Mouse (Mus musculus) hematopoietic stem cell, adult 5-6 weeks (primary cell): ENCODE results near the gene Glis1. TPM values are rescaled to one million over a fixed set of nuclear protein-coding genes. Genes with fewer than 3 reads are reported as not detected.
"Not testable (repeated sequence)": the region's sequence is repeated elsewhere in the genome, so short reads cannot be mapped to it uniquely, and the experiment has no call there.

Experiments used
- ATAC-seq, 2 experiments: fragments of 125-278 bp in 1 of 2; replicated peaks in 1 of 2; 2 replicates each; pipeline ENCODE4 v1.8.0; 2016 to 2017; ENCODE audit warnings: inconsistent platforms in 2 of 2, mild to moderate bottlenecking in 2 of 2, moderate number of reproducible peaks in 2 of 2, low read depth in 1 of 2, moderate TSS enrichment in 1 of 2; ENCODE audit not compliant: low FRiP score in 2 of 2, poor library complexity in 2 of 2, severe bottlenecking in 2 of 2, insufficient read depth in 1 of 2, low TSS enrichment in 1 of 2
- total RNA-seq: library from RNA; stranded (forward); fragments of 172-1452, 232-1000 nt; gene quantifications from 2 replicates; pipeline ENCODE4 v1.2.3, GENCODE M21; 2017

Gene Glis1
- total RNA-seq, 1 experiment from 2014 or later = not detected

DNA sequence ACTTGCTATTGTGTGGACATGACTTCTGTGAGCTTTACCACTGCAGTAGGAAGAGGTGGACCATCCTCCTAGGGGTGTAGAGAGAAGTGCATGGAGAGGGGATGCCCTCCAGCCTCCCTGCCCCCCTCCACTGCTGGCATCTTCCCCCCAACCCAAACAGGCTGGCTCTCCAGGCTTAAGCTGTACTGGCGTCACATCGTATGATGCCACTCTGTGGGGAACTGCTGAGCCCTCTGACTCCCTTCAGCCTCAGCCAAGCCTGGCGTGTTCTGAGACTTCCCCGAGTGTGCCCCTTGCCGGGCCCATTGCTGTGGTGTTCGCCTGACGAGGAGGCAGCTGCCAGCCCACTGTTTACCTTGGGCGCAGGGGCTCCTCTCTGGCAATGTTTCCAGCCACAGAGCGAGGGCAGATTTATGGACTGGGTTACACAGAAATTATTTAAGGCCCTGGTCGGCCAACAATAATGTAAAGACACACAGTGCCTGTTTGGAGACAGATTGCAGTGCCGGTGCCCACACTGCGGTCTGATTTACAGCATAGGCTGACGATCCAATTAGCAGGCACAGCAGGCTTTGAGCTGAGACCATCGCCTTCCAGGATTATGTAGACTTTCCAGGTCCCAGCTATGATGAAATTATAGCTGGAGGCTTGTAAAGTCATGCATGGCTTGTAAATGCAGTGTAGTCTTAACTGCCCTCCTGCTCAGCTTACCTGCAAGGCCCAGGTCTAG, 156.6 kb downstream of the Glis1 start:
- ATAC-seq = no peak; a peak in 1 of 4 replicates

DNA sequence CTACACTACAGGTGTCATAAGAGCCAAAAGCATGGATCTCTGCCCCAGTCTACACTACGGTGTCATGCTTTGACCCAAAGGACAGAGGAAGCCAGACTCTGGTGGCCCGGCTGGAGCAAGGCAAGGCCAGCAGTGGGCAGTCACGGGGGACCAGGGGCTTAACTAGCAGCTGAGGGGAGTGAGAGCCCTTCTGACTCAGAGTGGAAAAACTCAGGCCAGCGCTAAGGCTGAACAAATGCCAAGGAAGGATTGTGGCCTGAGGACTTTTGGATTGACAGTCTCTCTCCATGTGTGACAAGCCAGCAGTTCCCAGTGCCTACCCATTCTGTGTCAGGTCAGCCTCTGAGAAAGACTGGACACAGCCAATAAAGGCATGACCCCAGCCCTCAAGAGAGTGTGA, 159.0 kb downstream of the Glis1 start:
- ATAC-seq = no peak

DNA sequence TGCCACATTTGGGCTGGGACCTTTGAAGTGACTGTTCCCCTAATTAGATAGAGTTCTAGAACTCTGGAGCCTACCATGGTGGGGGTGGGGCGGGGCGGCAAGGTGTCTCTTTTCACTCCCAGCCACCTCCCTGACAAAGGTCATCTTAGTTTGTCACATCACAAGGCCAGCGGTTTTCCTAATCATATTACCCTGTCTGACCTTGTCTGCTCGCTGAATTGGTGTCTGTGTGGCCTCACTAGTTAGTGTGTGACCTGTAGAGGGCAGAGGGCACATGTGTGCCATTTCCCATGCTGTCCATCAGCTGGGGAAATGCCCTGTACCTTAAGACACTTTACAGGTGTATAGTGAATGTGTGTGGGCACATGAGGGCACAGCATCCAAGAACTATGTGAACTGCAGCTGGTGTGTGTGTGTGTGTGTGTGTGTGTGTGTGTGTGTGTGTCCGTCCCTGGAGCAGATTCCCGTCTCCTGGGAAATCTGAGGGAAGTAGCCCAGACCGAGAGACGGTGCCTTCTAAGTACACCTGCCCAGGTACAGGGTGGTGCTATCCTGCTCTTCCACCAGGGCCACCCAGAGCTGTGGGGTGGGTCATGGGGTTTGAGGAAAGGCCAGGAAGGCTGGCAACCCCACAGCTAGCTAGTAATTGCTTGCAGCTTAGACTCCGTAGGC, 163.0 kb downstream of the Glis1 start:
- no peak for ATAC-seq

DNA sequence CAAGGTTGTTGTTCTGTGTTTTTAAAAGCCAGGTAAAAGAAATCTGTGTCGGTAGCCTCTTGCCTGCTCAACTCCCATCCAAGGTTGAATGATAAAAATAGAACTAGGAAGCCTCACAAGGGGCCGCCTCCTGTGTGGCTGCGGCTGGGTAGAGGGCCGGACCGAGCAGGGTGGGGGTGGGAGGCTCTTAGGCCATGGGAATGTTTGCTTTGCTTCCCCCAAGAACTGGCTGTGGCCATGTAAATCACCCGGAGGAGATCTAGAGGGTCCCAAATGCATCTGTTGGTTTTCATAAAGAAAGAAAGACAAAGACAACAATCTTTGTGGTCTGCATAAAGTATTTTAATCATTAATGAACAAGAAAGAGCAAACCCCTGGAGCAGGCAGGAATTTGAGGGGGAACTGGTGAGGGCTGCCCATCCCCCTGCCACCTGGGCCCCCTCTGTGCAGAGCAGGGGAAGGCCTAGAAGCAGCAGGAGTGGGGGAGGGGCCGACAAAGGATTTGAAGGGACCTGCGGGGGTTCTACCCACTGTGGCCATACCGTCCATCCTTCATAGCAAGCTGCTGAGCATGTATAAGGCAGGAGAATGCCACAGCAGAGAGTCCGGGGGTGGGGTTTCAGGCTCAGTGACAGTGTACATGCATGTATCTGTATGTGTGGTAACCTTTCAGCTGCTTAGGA, 163.6 kb downstream of the Glis1 start:
- no peak for ATAC-seq

DNA sequence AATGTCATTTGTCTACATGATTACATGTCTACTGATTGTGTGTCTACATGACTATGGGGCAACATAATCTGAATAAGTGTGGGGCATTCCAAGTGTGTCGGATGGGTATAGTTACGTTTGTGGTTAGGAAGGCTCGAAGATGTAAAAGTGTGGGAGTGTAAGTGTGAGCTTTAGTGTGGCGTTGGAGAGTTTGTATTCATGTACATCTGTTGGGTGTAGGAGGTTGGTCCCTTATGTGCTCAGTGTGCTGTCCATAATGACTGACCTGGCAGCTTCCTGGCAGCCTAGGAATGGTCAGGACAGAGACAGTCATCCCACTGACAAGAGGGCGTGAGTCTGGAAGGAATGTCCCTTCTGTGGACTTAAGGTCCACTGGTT, 164.2 kb downstream of the Glis1 start:
- not testable (repeated sequence) for ATAC-seq

DNA sequence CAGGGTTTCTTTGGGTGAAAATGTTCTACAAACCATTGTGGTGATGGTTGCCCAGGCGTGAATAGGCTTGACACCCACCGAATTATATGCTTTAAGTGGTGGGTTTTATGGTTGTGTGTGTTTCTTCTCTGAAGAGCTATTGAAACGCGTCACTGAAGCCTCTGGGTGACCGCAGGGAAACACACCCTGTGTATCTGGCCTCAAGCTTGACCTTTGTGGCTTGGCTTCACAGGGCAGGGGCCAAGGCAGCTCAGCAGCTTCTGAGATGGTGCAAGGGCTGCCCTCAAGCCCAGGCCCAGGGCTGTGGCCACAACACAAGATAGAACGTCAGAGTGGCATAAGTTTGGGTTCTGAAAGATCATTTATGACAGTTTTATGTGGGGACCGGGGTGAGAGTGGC, 167.9 kb downstream of the Glis1 start:
- no peak for ATAC-seq

DNA sequence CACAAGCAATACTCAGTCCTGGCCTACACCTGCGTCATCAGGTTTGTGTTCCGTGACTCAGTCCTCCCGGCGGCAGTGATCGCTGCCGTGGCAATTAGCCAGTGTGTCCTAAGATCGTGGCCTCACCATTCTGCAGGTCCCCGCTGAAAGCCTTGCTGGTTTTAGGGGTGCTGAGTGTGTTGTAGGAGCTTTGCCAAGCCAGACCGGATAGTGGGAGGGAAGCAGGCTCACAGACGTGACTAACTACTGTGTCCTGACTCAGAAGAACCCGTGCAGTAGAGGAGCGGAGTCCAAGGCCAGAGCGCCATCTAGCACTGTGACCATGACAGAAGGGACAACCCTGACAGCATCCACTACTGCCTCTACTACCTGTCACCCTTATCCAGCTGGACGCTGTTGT, 168.4 kb downstream of the Glis1 start:
- no peak for ATAC-seq

DNA sequence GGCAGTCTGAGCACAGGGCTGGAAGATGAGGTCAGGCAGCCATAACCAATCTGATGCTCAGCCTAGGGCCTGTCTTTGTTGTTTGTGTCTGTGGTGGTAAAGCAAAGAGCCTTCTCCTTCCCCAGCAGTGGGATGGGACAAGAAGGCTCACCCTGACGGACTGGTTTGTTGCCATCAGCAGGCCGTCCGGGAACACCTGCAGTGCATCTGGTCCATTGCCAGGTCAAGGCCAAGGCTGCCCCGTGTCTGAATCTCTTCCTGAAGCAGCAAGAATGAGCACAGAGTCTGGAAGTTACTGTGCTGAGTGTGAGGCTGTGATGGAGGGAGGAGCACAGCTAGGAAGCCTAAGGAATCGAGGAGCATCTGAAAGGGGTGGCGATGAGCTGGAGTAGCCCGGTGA, 168.8 kb downstream of the Glis1 start:
- no peak for ATAC-seq

DNA sequence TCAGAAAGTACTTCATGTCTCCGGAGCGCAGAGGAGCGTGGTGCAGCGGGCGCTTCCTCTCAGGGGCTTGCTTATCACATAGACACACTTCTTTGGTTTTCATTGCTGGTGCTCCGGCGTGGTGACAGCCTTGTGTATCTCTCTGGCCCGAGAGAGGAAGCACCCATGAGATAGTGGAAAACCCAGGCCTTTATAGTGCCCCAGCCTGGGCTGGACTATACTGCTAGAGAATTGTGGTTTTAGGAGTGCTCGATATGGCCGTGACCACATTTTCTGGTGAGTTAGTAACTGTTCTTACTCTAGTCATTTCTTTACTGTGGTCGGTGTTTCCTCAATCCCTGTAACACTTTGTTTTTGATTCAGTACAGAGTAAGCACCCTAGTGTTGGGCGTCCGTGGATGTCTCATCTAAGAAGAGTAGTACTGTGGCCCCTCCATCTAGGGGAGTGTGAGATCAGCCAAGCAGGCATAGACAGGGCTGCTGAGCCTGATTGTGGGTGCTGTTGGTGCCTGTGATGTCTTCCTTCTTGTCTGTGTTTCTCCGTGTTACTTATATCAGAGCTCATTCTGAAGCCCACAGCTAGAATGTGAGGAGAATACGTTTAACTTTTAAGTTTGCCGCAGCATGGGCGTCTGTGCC, 171.7 kb downstream of the Glis1 start:
- ATAC-seq = peak; percentile 54 to 58

DNA sequence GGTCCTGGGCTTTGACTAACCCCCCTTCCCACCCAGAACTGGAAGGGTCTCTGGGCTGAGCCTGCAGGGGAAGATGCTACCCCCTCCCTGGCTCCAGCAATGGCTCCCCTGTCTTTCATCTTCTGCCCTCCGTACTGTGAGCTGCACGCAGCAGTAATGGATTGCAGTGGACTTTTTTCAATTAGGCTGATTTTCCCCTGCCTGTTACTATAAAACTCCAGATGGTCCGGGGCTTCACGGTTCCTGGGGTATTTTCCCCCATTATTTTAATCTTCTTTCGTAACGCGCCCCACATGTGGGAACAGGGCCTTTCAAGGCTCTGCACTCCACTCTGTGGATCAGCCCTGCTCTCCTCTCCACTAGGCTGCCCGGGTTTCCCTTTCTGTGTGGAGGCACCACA, 175.4 kb downstream of the Glis1 start:
- no peak for ATAC-seq

DNA sequence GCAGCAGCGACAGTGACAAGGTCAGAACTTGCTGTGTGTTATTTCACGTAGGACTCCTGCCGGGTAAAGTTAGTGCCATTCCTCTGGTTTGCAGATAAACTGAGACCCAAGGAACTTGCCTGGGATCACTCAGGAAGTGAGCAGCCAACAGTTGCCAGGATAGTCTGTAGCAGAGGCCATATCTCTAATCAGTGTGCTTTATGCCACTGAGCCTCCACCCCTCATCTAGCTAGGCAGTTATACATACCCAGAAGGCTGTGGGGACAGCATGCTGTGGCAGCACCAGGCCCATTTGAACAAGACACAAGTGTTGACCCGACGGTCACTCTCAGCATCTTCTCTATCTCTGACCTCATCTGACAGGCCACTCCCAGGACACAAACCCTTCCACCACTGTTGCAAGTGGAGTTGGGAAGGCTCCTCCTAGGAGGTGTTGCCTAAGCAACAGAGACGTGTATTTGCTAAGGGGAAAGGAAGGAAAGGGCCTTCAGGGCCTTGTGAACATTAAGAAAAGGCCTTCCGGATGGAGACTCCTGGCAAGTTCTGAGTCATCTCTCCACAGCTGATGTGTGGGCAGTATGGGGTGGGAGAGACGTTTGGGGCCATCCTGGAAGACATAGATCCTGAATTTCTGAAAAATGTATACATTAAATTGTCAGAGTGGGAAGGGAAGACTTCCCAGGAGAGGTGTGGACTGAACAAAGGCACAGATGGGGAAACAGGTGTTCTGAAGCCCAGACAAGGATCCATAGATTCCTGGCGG, 177.7 kb downstream of the Glis1 start:
- no peak for ATAC-seq

DNA sequence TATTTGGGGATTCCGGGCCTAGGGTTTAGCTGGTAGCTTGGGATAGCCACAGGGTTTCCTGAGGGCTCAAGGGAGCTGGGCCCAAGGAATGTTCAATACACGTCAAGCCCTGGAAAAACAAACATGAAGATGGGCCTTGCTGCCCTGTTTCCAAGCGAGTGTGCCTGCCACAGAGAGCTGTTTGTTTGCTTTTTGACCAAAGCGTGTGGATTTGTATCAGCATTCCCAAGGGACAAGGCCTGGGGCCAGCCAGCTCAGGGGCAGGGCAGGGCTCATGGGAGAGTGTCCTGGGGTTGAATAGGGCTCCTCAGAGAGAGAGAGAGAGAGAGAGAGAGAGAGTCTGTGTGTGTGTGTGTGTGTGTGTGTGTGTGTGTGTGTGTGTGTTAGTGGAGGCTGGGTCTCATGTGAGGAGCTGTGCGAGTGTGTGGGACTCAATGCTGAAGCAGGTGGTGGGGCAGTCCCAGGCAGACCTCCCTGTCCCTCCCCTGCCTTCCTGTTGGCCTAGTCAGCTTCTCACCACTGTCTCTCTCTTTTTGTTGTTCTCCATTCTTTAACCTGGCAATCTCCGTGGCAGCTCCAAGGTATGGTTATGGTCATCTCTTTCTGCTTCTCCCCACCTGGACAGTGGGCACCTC, 183.3 kb downstream of the Glis1 start:
- no peak for ATAC-seq

DNA sequence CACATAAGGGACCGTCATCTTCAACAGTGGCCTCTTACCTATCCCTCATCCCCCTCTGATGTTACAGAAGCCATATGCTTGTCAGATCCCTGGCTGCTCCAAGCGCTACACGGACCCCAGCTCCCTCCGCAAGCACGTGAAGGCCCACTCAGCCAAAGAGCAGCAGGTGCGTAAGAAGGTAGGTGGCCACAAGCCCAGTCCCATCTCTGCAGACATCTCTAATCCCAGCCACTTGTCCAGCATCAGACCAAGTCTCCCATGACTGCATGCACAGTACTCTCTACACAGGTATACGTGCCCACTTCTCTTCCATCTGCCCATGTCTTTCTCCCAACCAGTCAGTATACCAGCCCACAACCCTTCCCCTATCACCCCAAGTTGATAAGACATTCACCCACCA, 185.1 kb downstream of the Glis1 start:
- ATAC-seq = no peak

DNA sequence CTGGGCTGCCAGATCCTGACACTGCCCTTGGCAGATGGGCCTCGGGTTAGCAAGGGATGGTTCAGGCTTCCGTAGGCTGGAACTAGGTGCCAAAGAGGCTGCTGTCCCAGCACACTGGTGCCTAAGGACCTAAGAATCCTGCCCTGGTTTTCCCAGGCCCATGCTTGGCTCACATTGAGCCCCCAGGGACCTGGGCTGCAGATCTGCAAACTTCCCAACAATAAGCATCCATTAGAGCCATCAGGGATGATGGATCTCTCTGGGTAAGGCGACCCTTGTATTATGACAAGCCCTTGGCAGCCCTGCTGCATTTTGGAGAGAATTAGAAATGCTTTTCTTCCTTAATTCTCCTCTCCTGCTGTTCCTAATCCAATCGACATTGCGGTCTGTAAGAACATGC, 187.0 kb downstream of the Glis1 start:
- ATAC-seq = no peak

DNA sequence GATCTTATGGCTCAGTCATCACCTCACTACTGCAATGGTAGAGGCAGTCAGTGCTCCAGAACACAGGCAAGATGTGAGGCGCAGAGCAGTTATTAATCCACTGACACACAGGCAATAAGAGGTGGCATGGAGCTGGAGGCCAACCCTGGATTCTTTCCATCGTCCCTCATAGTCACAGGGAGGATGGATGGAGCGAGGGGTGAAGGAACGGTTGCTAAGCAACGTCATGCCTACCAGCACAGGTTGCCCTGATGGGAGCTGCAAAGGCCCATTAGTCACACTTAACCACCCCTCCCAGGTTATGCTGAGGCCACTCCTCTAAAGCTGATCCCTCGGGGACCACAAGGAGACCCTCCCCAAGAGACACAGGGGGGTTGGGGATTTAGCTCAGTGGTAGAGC, 187.9 kb downstream of the Glis1 start:
- ATAC-seq = no peak

DNA sequence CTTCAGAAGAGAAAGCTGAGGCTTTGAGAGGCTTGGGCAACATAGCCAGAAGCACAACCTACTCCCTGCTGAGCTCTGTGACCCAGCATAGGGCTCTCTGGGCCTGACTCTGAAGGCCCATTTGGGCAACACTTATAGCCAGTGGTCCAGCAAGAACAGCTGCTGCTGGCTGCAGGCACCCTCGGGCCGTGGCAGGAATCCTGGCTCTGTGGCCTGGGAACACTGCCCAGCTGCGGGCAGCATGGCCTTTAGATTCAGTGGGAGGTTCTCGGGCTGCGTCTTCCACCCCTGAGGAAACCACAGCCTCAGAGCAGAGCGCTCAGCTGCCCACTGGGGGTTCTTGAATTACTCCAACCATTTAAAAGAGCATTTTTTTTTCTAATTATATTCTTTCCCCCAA, 189.5 kb downstream of the Glis1 start:
- no peak for ATAC-seq

DNA sequence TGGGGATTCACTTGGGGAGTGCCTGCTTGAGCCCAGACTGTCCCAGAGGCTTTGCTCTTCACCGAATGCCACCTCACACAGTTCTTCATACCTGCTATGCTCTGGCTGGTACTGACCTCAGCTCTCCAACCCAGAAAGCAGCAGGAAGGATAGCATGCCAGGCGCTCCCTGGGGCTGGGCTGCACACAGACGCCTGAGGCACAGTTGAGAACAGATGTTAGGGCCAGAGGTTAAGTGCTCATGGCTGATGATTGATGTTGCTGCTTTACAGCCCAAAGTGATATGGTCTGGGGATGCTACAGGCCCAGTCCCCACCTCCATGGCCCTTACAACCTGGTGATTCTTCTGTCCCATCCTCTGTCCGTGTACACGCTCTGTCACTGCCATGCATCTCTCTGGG, 190.6 kb downstream of the Glis1 start:
- no peak for ATAC-seq
